Mouse (Mus musculus) forebrain, postnatal 0 days (tissue): ENCODE measurements around the gene Ier5. TPM values are rescaled to one million over a fixed set of nuclear protein-coding genes. Genes with fewer than 3 reads are reported as not detected.
A peak's percentile ranks its signal among the peaks of the same experiment; 100 is the strongest.

Experiments used
- ATAC-seq: fragments of 200-750 bp; cut with Nextera tagmentation; 2 replicates; pipeline ENCODE4 v1.8.0; 2017; ENCODE audit warnings: mild to moderate bottlenecking, moderate library complexity
- DNase-seq: peaks from one replicate; pipeline ENCODE4 v3.0.0-alpha.2; 2015
- H3K27ac ChIP-seq: fragments of 300-500 bp; sonication (generic); 2 replicates; pipeline ENCODE4 v1.5.1; 2014; ENCODE audit warnings: low read depth, mild to moderate bottlenecking, antibody characterized with exemption, low read length, moderate library complexity, mixed read lengths
- H3K27me3 ChIP-seq: fragments of 300-500 bp; sonication (generic); 2 replicates; pipeline ENCODE4 v1.6.1; 2014; ENCODE audit warnings: mild to moderate bottlenecking, low read length, mixed read lengths; ENCODE audit not compliant: insufficient read depth
- H3K36me3 ChIP-seq: fragments of 300-500 bp; sonication (generic); 2 replicates; pipeline ENCODE4 v1.6.1; 2014; ENCODE audit warnings: mild to moderate bottlenecking, moderate library complexity; ENCODE audit not compliant: insufficient read depth
- H3K4me1 ChIP-seq: fragments of 300-500 bp; sonication (generic); 2 replicates; pipeline ENCODE4 v1.6.1; 2014; ENCODE audit warnings: antibody characterized with exemption; ENCODE audit not compliant: insufficient read depth
- H3K4me2 ChIP-seq: fragments of 300-500 bp; sonication (generic); 2 replicates; pipeline ENCODE4 v1.6.1; 2014; ENCODE audit warnings: low read depth, mild to moderate bottlenecking, moderate library complexity
- H3K4me3 ChIP-seq: fragments of 300-500 bp; sonication (generic); 2 replicates; pipeline ENCODE4 v1.5.1; 2014; ENCODE audit warnings: low read depth, low read length, mixed read lengths
- H3K9ac ChIP-seq: fragments of 300-500 bp; sonication (generic); 2 replicates; pipeline ENCODE4 v1.6.1; 2014; ENCODE audit warnings: mild to moderate bottlenecking
- H3K9me3 ChIP-seq: fragments of 300-500 bp; sonication (generic); 2 replicates; pipeline ENCODE4 v1.6.1; 2016; ENCODE audit warnings: low read length
- CTCF ChIP-seq: sonication (generic); IDR thresholded peaks from 2 replicates; pipeline ENCODE4 v1.5.1; 2016; ENCODE audit warnings: antibody characterized with exemption, control low read depth, low read depth
- WGBS: fragments of 180-500 bp; shearing (Covaris S2); extraction: QIAGEN DNeasy Blood & Tissue Kit; methylation state at CpG from one replicate; pipeline ENCODE4 v1.1.7; 2014; 5-methylcytosine and 5-hydroxymethylcytosine counted together
- polyA plus RNA-seq: library from polyadenylated mRNA; unstranded; fragments of >200 nt; fragmentation: Nextera tagmentation; extraction: Ambion mirVana; gene quantifications from 2 replicates; pipeline ENCODE4 v1.2.1, GENCODE M21; 2015
- total RNA-seq: library from RNA; depleted of rRNA; stranded (reverse); fragments of >200 nt; gene quantifications from 2 replicates; pipeline ENCODE4 v1.2.3, GENCODE M21; 2014

Gene Ier5
- total and polyA plus RNA-seq, 2 experiments from 2014 or later = 9.4 to 46.0 TPM

- Histone ChIP-seq H3K9ac (no peak overlapping the region), H3K27ac (no peak overlapping the region), H3K4me2 (no peak overlapping the region), H3K27me3 (no peaks in the 10 kb centered on the region), H3K9me3 (no peaks in the 10 kb centered on the region), H3K36me3 (no peaks in the 10 kb centered on the region), H3K4me3 (no peak overlapping the region), H3K4me1 (peaks cover 18% of the 10 kb centered on the region)
- no peak for DNase-seq
- ATAC-seq = no peak
- WGBS = 13% methylated on average over 4 of the region's 4 CpGs
- no peak for TF ChIP-seq CTCF
These were observed 6.2 kb downstream of the Ier5 start for GRCm38 (mm10) chr1:155093145-155093791.

- no peak for TF ChIP-seq CTCF
These were observed 7.3 kb downstream of the Ier5 start for GRCm38 (mm10) chr1:155091842-155092800.

GRCm38 (mm10) chr1:155091374-155091841, 8.0 kb downstream of the Ier5 start:
- DNase-seq = no peak
- Histone ChIP-seq H3K4me2 (no peak overlapping the region), H3K9ac (no peak overlapping the region), H3K9me3 (no peaks in the 10 kb centered on the region), H3K27me3 (no peaks in the 10 kb centered on the region), H3K27ac (0 out of 2 replicates have a peak overlapping the region, but pooled peaks have one; percentile 9), H3K36me3 (no peaks in the 10 kb centered on the region), H3K4me3 (no peak overlapping the region), H3K4me1 (peaks cover 18% of the 10 kb centered on the region)
- ATAC-seq = no peak
- no peak for TF ChIP-seq CTCF
- WGBS = 73% methylated on average over 7 of the region's 7 CpGs

More at GRCm38 (mm10) chr1:155091842-155092800, 7.3 kb downstream of the Ier5 start:
- Histone ChIP-seq H3K4me1 (peaks cover 18% of the 10 kb centered on the region), H3K4me2 (no peak overlapping the region), H3K27me3 (no peaks in the 10 kb centered on the region), H3K27ac (0 out of 2 replicates have a peak overlapping the region, but pooled peaks have one; percentile 9), H3K36me3 (no peaks in the 10 kb centered on the region), H3K9me3 (no peaks in the 10 kb centered on the region), H3K9ac (no peak overlapping the region), H3K4me3 (no peak overlapping the region)
- ATAC-seq (peak; percentile 81), DNase-seq (peak; percentile 78)
- 22% methylated on average over 14 of the region's 14 CpGs for WGBS

GRCm38 (mm10) chr1:155090736-155091135, 8.7 kb downstream of the Ier5 start:
- H3K4me3 ChIP-seq = no peak overlapping the region
- H3K4me1 ChIP-seq = peaks cover 24% of the 10 kb centered on the region
- DNase-seq = no peak
- TF ChIP-seq CTCF = no peak
- no peaks in the 10 kb centered on the region for H3K36me3 ChIP-seq
- no peak overlapping the region for H3K4me2 ChIP-seq
- no peak overlapping the region for H3K9ac ChIP-seq
- 90% methylated on average over 1 of the region's 1 CpGs for WGBS
- ATAC-seq = no peak
- no peaks in the 10 kb centered on the region for H3K9me3 ChIP-seq
- H3K27ac ChIP-seq = no peak overlapping the region
- no peaks in the 10 kb centered on the region for H3K27me3 ChIP-seq

- Histone ChIP-seq H3K36me3 (no peaks in the 10 kb centered on the region), H3K9me3 (no peaks in the 10 kb centered on the region), H3K27me3 (no peaks in the 10 kb centered on the region), H3K27ac (no peak overlapping the region), H3K4me2 (no peak overlapping the region), H3K4me1 (peaks cover 28% of the 10 kb centered on the region), H3K4me3 (no peak overlapping the region), H3K9ac (no peak overlapping the region)
- ATAC-seq = no peak
- no peak for DNase-seq
- no peak for TF ChIP-seq CTCF
- WGBS = 91% methylated on average over 7 of the region's 7 CpGs
These were observed 9.1 kb downstream of the Ier5 start for GRCm38 (mm10) chr1:155090327-155090726.

- DNase-seq = no peak
- TF ChIP-seq CTCF = no peak
- no peaks in the 10 kb centered on the region for H3K9me3 ChIP-seq
- H3K27me3 ChIP-seq = no peaks in the 10 kb centered on the region
- no peak overlapping the region for H3K9ac ChIP-seq
- H3K4me1 ChIP-seq = peaks cover 37% of the 10 kb centered on the region
- H3K36me3 ChIP-seq = no peaks in the 10 kb centered on the region
- no peak for ATAC-seq
- no peak overlapping the region for H3K27ac ChIP-seq
- 72% methylated on average over 16 of the region's 16 CpGs for WGBS
- no peak overlapping the region for H3K4me2 ChIP-seq
- no peak overlapping the region for H3K4me3 ChIP-seq
These were observed 10.4 kb downstream of the Ier5 start for GRCm38 (mm10) chr1:155088847-155089603.
